Mouse (Mus musculus) left cerebral cortex, postnatal 14 days (tissue): ENCODE measurements around the gene Gpr146. TPM values are rescaled to one million over a fixed set of nuclear protein-coding genes. Genes with fewer than 3 reads are reported as not detected.

ENCODE experiments used
- DNase-seq, 2 experiments: peaks; one replicate each; pipeline ENCODE4 v3.0.0; 2021 to 2022; ENCODE audit warnings: low spot score in 2 of 2, mixed read lengths in 1 of 2
- intact Hi-C: fragments of 180-260 bp; cut with DNase I; formaldehyde crosslinking; loops from one replicate; pipeline ENCODE4 v1.15.1; 2025
- microRNA-seq, 2 experiments: library from miRNA; unstranded; fragments of <30 nt; microRNA quantifications; one replicate each; pipeline ENCODE4 v1.2.0; 2022
- total RNA-seq, 2 experiments: library from RNA; stranded (reverse); gene quantifications; 2 replicates each; pipeline ENCODE4 v1.2.3; 2021

Gene Gpr146
- total RNA-seq, 2 experiments from 2014 or later = 11.0 to 11.3 TPM

DNA sequence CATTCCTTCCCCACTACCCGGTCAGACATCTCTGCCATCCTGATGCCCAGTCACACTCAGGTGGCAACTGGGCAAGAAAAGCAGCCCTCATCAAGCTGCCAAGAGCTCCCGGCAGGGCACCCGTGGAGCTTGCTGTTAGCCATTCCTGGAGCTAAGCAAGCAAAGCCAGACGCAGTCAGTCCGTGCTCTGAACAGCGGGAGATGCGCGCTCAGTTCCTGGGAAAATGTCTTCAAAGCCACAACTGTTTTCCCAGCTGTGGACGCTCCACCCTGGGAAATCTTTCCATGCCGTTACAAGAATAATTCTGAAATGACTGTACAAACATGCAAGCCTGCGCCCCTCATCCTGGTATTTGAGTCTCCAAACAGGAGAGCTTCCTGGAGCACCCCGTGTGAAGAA lies 64.9 kb downstream of the Gpr146 start:
- peak in 1 of 2 experiments; percentile 34 for DNase-seq
- intact Hi-C loops = no loop called here

DNA sequence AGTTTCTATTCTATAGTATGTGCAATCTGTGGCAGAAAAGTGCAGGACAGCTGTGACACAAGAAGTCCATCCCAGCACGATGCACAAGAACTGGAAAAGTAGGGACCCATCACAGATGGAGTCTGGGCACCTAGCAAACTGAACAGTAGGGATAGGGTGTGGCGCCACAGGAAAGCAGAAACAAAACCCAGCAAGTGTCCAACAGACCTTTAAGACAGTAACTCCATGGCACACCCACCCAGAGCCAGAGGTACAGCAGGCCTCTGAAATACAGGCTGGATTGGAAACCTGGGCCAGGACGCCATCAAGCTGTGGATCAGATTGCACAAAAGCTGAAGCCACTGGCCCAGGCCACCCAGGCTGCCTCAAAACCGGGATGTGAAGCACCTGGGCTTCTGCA lies 65.5 kb downstream of the Gpr146 start:
- DNase-seq = no peak
- intact Hi-C loops = no loop called here

DNA sequence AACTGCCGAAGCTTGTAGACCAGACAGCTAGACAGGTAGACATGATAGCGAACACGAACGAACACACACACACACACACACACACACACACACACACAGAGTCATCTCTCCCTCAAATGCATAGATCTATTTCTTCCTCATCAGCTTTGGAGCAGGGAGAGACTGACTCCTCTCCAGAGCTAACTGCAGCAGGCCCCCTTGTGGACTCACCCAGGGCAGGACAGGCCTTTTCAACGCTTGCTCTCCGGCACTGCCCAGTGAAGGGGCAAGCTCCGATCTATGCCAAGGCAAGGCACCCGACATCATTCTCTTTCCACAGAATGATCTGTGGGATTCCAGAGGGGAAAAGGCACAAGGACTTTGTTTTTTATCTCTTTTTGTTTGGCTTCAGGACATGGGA lies 67.8 kb downstream of the Gpr146 start:
- no peak for DNase-seq
- intact Hi-C loops = no loop called here

Small RNA genes within 50 kb of the gene (microRNA-seq; reads per million reads assigned to microRNA genes)
- 353 to 408 reads per million in 2 experiments for gene Mir339

Other genes starting within 250 kb of the Gpr146 start
- gene Prkar1b, start 227.7 kb upstream of the Gpr146 start, total RNA-seq = 100 to 1,000 TPM; 571 to 599 TPM
- 1 to 10 TPM; 6.9 to 7.8 TPM for gene Dnaaf5, start 227.5 kb upstream of the Gpr146 start, total RNA-seq
- gene Sun1, start 177.1 kb upstream of the Gpr146 start, total RNA-seq = 100 to 1,000 TPM in 1 of 2 experiments, 10 to 100 TPM in 1; 98.7 to 116 TPM
- 10 to 100 TPM; 47.6 to 55.7 TPM for gene Get4, start 125.4 kb upstream of the Gpr146 start, total RNA-seq
- gene Adap1, start 52.1 kb upstream of the Gpr146 start, total RNA-seq = 100 to 1,000 TPM; 360 to 394 TPM
- 10 to 100 TPM; 79.8 to 82.2 TPM for gene Cox19, start 26.3 kb upstream of the Gpr146 start, total RNA-seq
- gene Cyp2w1, start 25.1 kb upstream of the Gpr146 start, total RNA-seq = not detected
- under 1 TPM in 1 of 2 experiments, not detected in 1; 0.23 TPM for gene C130050O18Rik, start 27.6 kb downstream of the Gpr146 start, total RNA-seq
- gene Gper1, start 45.5 kb downstream of the Gpr146 start, total RNA-seq = 1 to 10 TPM; 4.4 to 4.7 TPM
- gene 3110082I17Rik, start 82.8 kb downstream of the Gpr146 start, total RNA-seq = 10 to 100 TPM; 16.6 to 17.6 TPM
- 10 to 100 TPM; 83.3 to 95.8 TPM for gene Zfand2a, start 106.9 kb downstream of the Gpr146 start, total RNA-seq
- under 1 TPM in 1 of 2 experiments, not detected in 1; 0.48 TPM for gene Uncx, start 165.8 kb downstream of the Gpr146 start, total RNA-seq